In the genomic region with DNA sequence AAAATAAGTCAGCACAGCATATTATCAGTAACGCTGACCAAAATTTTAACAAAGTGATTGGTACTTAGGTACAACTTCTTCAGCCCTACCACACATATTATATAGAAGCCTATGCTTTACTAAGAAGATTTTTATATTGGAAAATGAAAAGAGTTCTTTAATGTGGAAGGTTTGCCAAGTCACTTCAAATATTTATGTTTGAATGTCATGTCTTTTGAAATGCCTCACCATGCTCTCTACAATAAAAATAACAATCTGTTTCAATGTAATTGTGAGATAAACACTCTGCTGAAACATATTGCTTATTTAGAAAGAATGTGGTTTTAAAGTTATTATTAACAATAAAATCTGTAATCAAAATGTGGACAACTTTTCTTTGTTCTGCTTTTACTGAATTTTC, we compare ENCODE assay signal across 30 mouse cellular contexts.
"Had no signal": no experiment of that assay in that cellular context is flagged by ENCODE, and none has a peak within 500 bp of the region (broad histone marks: within the 10 kb centered on the region; RNA-seq: fewer than 3 reads in every experiment).

No protein-coding gene starts in this region.

- H3K4me2 ChIP-seq: limb, embryonic 12.5 days; limb, embryonic 13.5 days; limb, embryonic 15.5 days; liver, embryonic 11.5 days; liver, embryonic 12.5 days; liver, embryonic 13.5 days; liver, embryonic 15.5 days; lung, embryonic 15.5 days; midbrain, embryonic 11.5 days; midbrain, embryonic 12.5 days; midbrain, embryonic 13.5 days; midbrain, embryonic 15.5 days; neural tube, embryonic 12.5 days had no signal

- ATAC-seq: liver, embryonic 12.5 days; liver, postnatal 0 days; lung, postnatal 0 days; midbrain, embryonic 13.5 days; midbrain, embryonic 15.5 days; midbrain, embryonic 16.5 days had no signal

- DNase-seq: left cerebral cortex, postnatal 4 days; liver; liver, embryonic 13.5 days; liver, postnatal 0 days; lung, adult 18-20 months; lung, postnatal 10 days; lung, postnatal 14 days; lung, postnatal 36 days; midbrain, embryonic 14.5 days had no signal

- H3K4me3 ChIP-seq: left cerebral cortex, adult 2 months; limb, embryonic 10.5 days; limb, embryonic 12.5 days; limb, embryonic 13.5 days; limb, embryonic 15.5 days; liver, embryonic 12.5 days; liver, embryonic 13.5 days; liver, embryonic 15.5 days; lung, embryonic 15.5 days; megakaryocyte, embryonic 14.5 days; midbrain, embryonic 10.5 days; midbrain, embryonic 12.5 days; midbrain, embryonic 13.5 days; midbrain, embryonic 15.5 days; myocyte; neural tube, embryonic 12.5 days had no signal

- H3K27me3 ChIP-seq: limb, embryonic 12.5 days; limb, embryonic 13.5 days; limb, embryonic 15.5 days; liver, embryonic 12.5 days; liver, embryonic 13.5 days; liver, embryonic 15.5 days; lung, embryonic 15.5 days; megakaryocyte, embryonic 14.5 days; midbrain, embryonic 12.5 days; midbrain, embryonic 13.5 days; midbrain, embryonic 15.5 days; neural tube, embryonic 12.5 days had no signal

- H3K9me3 ChIP-seq: limb, embryonic 10.5 days; limb, embryonic 12.5 days; limb, embryonic 13.5 days; limb, embryonic 15.5 days; liver, embryonic 12.5 days; liver, embryonic 13.5 days; liver, embryonic 15.5 days; lung, embryonic 15.5 days; midbrain, embryonic 10.5 days; midbrain, embryonic 12.5 days; midbrain, embryonic 13.5 days; midbrain, embryonic 15.5 days; neural tube, embryonic 12.5 days had no signal

- H3K4me1 ChIP-seq: limb, embryonic 10.5 days; limb, embryonic 12.5 days; limb, embryonic 13.5 days; limb, embryonic 15.5 days; liver, embryonic 12.5 days; liver, embryonic 13.5 days; liver, embryonic 15.5 days; lung, embryonic 15.5 days; megakaryocyte, embryonic 14.5 days; midbrain, embryonic 10.5 days; midbrain, embryonic 12.5 days; midbrain, embryonic 13.5 days; midbrain, embryonic 15.5 days; neural tube, embryonic 12.5 days had no signal

- H3K27ac ChIP-seq: left cerebral cortex, adult 2 months; limb, embryonic 10.5 days; limb, embryonic 12.5 days; limb, embryonic 13.5 days; limb, embryonic 15.5 days; liver, embryonic 12.5 days; liver, embryonic 13.5 days; liver, embryonic 14.5 days; liver, embryonic 15.5 days; lung, embryonic 15.5 days; macrophage; midbrain, embryonic 10.5 days; midbrain, embryonic 12.5 days; midbrain, embryonic 13.5 days; midbrain, embryonic 15.5 days; neural tube, embryonic 12.5 days had no signal

- H3K36me3 ChIP-seq: limb, embryonic 10.5 days; limb, embryonic 12.5 days; limb, embryonic 13.5 days; limb, embryonic 15.5 days; liver, embryonic 12.5 days; liver, embryonic 13.5 days; liver, embryonic 15.5 days; lung, embryonic 15.5 days; midbrain, embryonic 10.5 days; midbrain, embryonic 12.5 days; midbrain, embryonic 13.5 days; midbrain, embryonic 15.5 days; neural tube, embryonic 12.5 days had no signal

- H3K9ac ChIP-seq: limb, embryonic 12.5 days; limb, embryonic 13.5 days; limb, embryonic 15.5 days; liver, embryonic 12.5 days; liver, embryonic 13.5 days; liver, embryonic 14.5 days; liver, embryonic 15.5 days; liver, postnatal 0 days; lung, embryonic 15.5 days; midbrain, embryonic 12.5 days; midbrain, embryonic 13.5 days; midbrain, embryonic 15.5 days; neural tube, embryonic 12.5 days had no signal
